Mouse (Mus musculus): ENCODE data around the gene Gm43552. TPM values are rescaled to one million over a fixed set of nuclear protein-coding genes. Genes with fewer than 3 reads are reported as not detected.

Gm43552 gene
- not detected in 2 replicates for polyA plus RNA-seq (2012; rRNA removed)
- not detected in 2 replicates for polyA plus RNA-seq (2014; fragmentation: Nextera tagmentation; extraction: Ambion mirVana)

DNA sequence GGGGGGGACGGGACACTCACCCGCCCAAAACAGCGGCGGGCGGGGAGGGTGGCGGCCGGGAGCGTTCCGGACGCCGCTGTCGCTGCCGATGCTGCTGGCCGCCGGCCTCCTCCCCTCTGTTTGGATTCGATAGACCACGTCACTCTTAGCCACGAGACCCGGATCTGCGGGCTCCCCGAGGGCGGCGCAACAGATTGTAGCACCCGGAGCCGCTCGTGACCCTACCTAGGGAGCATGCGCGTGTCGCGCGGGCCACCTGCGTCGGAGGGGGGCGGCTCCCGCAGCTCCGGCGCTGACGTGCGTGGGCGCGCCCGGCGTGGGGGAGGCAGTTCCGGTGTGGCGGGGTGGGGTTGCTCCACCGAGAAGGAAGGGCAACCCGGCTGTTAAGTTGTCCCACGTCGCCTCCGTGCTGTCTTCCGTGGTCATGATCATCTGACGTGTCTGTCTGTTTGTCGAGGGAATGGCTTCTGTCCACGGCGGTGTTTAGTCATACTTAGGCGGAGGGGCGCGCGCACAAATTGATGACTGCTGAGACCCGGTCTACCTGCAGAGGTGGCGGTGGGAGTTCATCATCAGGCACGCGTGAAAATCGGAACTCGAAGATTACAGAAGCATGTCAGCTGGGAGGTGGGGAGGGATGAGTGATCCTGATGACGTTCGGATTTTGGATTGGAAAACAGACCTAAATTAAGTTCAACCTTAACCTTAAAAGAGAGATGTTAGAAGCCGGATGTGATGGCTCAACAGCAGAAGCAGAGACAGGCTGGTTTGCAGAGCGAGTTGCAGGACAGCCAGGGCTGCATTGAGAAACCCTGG lies at the start of gene Gm43552:
Gene Gm43552, minus strand, starts transcription at position 118 of the 816 bp plus-strand sequence.
- Histone ChIP-seq H3K36me3 (replicated peaks; ENCODE audit: control insufficient read depth, insufficient read depth, low read depth) (no peaks in the 10 kb centered on the region), H3K4me3 (ENCODE audit: insufficient read depth in 1 of 2, low read depth in 2 of 2, low read length in 2 of 2) (peak within 1 kb of the TSS; percentile 80 to 90), H3K4me2 (ENCODE audit: low read depth) (peak within 1 kb of the TSS; percentile 82), H3K27me3 (ENCODE audit: control insufficient read depth, insufficient read depth, low read length) (no peaks in the 10 kb centered on the region), H3K27ac (peak within 1 kb of the TSS; percentile 51), H3K9me3 (ENCODE audit: control insufficient read depth, low read length) (no peaks in the 10 kb centered on the region), H3K4me1 (replicated peaks; ENCODE audit: control insufficient read depth in 2 of 2, insufficient read depth in 2 of 2, low read length in 1 of 2) (peaks cover 3 to 13% of the 10 kb centered on the region in 2 experiments; a peak in 2 of 4 replicates), H3K9ac (replicated peaks) (peak within 1 kb of the TSS; percentile 75)
- TF ChIP-seq CTCF (IDR thresholded peaks at IDR 0.05; ENCODE audit: low read depth) (no peak), EP300 (IDR thresholded peaks at IDR 0.05; ENCODE audit: low read depth) (no peak)
- ATAC-seq (ENCODE audit: insufficient read depth) (peak; percentile 95), DNase-seq (ENCODE audit: low read depth in 3 of 3, low spot score in 3 of 3) (peak; percentile 75 to 84 (median 79))
- WGBS (ENCODE audit: insufficient replicate concordance) = under 1% methylated on average over 60 of the region's 69 CpGs

- no peak for ATAC-seq (ENCODE audit: insufficient read depth)
- Histone ChIP-seq H3K9me3 (ENCODE audit: control insufficient read depth, low read length) (no peaks in the 10 kb centered on the region), H3K4me3 (ENCODE audit: insufficient read depth in 1 of 2, low read depth in 2 of 2, low read length in 2 of 2) (no peak overlapping the region), H3K4me1 (replicated peaks; ENCODE audit: control insufficient read depth in 2 of 2, insufficient read depth in 2 of 2, low read length in 1 of 2) (peaks cover 6 to 8% of the 10 kb centered on the region in 2 experiments; a peak in 3 of 4 replicates), H3K9ac (replicated peaks) (no peak overlapping the region), H3K27ac (no peak overlapping the region), H3K36me3 (replicated peaks; ENCODE audit: control insufficient read depth, insufficient read depth, low read depth) (no peaks in the 10 kb centered on the region; the same call in 1 of the 2 replicates), H3K27me3 (ENCODE audit: control insufficient read depth, insufficient read depth, low read length) (no peaks in the 10 kb centered on the region), H3K4me2 (ENCODE audit: low read depth) (no peak overlapping the region)
- WGBS (ENCODE audit: insufficient replicate concordance) = 79% methylated on average over 3 of the region's 3 CpGs
- TF ChIP-seq EP300 (IDR thresholded peaks at IDR 0.05; ENCODE audit: low read depth) = no peak
- no peak for TF ChIP-seq CTCF (IDR thresholded peaks at IDR 0.05; ENCODE audit: low read depth)
- no peak for DNase-seq (ENCODE audit: low read depth in 3 of 3, low spot score in 3 of 3)
Observed at GRCm38 (mm10) chr5:65541889-65542288, 49.3 kb upstream of the Gm43552 start.

GRCm38 (mm10) chr5:65539786-65540185 lies 47.2 kb upstream of the Gm43552 start:
- Histone ChIP-seq H3K9ac (replicated peaks) (no peak overlapping the region), H3K4me3 (ENCODE audit: insufficient read depth in 1 of 2, low read depth in 2 of 2, low read length in 2 of 2) (no peak overlapping the region), H3K36me3 (replicated peaks; ENCODE audit: control insufficient read depth, insufficient read depth, low read depth) (no peaks in the 10 kb centered on the region; the same call in 1 of the 2 replicates), H3K27me3 (ENCODE audit: control insufficient read depth, insufficient read depth, low read length) (no peaks in the 10 kb centered on the region), H3K27ac (no peak overlapping the region), H3K4me2 (ENCODE audit: low read depth) (peak overlapping the region; percentile 69), H3K4me1 (replicated peaks; ENCODE audit: control insufficient read depth in 2 of 2, insufficient read depth in 2 of 2, low read length in 1 of 2) (peaks cover 8% of the 10 kb centered on the region in 2 experiments; a peak in 3 of 4 replicates), H3K9me3 (ENCODE audit: control insufficient read depth, low read length) (no peaks in the 10 kb centered on the region)
- ATAC-seq (ENCODE audit: insufficient read depth) (no peak), DNase-seq (ENCODE audit: low read depth in 3 of 3, low spot score in 3 of 3) (no peak)
- TF ChIP-seq EP300 (IDR thresholded peaks at IDR 0.05; ENCODE audit: low read depth) = no peak
- no peak for TF ChIP-seq CTCF (IDR thresholded peaks at IDR 0.05; ENCODE audit: low read depth)
- 77% methylated on average over 3 of the region's 3 CpGs for WGBS (ENCODE audit: insufficient replicate concordance)

DNA sequence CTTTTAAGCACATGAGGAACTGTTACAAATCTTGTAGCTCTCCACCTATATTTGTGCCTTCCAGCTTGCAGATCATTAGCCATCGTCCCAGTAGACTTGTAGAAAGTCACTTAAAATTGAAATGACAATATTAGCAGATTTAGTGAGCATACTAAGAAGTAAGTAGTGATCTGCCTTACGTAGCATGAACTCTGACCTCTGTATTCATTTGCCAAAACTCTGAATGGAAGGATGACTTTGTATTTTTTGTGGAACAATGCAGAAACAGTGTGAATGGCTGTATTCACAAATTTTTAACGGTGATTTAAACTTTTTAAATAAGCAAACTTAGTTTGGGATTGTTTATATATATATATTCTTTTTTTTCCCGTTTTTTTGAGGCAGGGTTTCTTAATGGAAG lies 46.2 kb upstream of the Gm43552 start:
- Histone ChIP-seq H3K9me3 (ENCODE audit: control insufficient read depth, low read length) (no peaks in the 10 kb centered on the region), H3K36me3 (replicated peaks; ENCODE audit: control insufficient read depth, insufficient read depth, low read depth) (no peaks in the 10 kb centered on the region; the same call in 1 of the 2 replicates), H3K27me3 (ENCODE audit: control insufficient read depth, insufficient read depth, low read length) (no peaks in the 10 kb centered on the region), H3K9ac (replicated peaks) (peak overlapping the region; percentile 35; the same call in 1 of the 2 replicates), H3K27ac (no peak overlapping the region), H3K4me3 (ENCODE audit: insufficient read depth in 1 of 2, low read depth in 2 of 2, low read length in 2 of 2) (peak overlapping the region; percentile 41 to 95; a peak in 3 of 4 replicates), H3K4me1 (replicated peaks; ENCODE audit: control insufficient read depth in 2 of 2, insufficient read depth in 2 of 2, low read length in 1 of 2) (peaks cover 8% of the 10 kb centered on the region in 2 experiments; a peak in 3 of 4 replicates), H3K4me2 (ENCODE audit: low read depth) (peak overlapping the region; percentile 69)
- DNase-seq (ENCODE audit: low read depth in 3 of 3, low spot score in 3 of 3) (no peak), ATAC-seq (ENCODE audit: insufficient read depth) (no peak)
- no peak for TF ChIP-seq EP300 (IDR thresholded peaks at IDR 0.05; ENCODE audit: low read depth)
- TF ChIP-seq CTCF (IDR thresholded peaks at IDR 0.05; ENCODE audit: low read depth) = no peak
- 33% methylated on average over 4 of the region's 4 CpGs for WGBS (ENCODE audit: insufficient replicate concordance)

DNA sequence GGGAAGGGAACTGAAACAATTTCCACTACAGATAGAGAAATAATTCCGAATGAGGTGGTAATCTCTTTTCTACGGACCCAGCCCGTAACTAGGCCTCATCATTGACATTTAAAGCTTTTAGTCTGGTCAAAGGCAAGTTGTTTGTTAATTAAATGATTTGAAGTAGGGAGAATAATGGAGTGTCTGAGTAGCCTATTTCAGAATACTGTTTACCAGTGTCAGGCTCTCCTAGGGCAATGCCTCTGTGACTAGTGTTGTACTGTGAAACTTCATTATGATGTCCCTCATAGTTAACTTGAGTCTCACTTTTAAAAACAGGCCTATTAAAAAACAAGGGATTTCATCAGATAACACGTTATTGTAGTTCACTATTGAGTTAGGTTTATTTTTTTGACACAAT lies 45.5 kb upstream of the Gm43552 start:
- Histone ChIP-seq H3K4me1 (replicated peaks; ENCODE audit: control insufficient read depth in 2 of 2, insufficient read depth in 2 of 2, low read length in 1 of 2) (peaks cover 6 to 8% of the 10 kb centered on the region in 2 experiments; a peak in 3 of 4 replicates), H3K9me3 (ENCODE audit: control insufficient read depth, low read length) (no peaks in the 10 kb centered on the region), H3K27ac (peak overlapping the region; percentile 90), H3K9ac (replicated peaks) (peak overlapping the region; percentile 97), H3K27me3 (ENCODE audit: control insufficient read depth, insufficient read depth, low read length) (no peaks in the 10 kb centered on the region), H3K4me3 (ENCODE audit: insufficient read depth in 1 of 2, low read depth in 2 of 2, low read length in 2 of 2) (peak overlapping the region; percentile 94 to 95), H3K36me3 (replicated peaks; ENCODE audit: control insufficient read depth, insufficient read depth, low read depth) (no peaks in the 10 kb centered on the region; the same call in 1 of the 2 replicates), H3K4me2 (ENCODE audit: low read depth) (peak overlapping the region; percentile 80)
- TF ChIP-seq EP300 (IDR thresholded peaks at IDR 0.05; ENCODE audit: low read depth) (no peak), CTCF (IDR thresholded peaks at IDR 0.05; ENCODE audit: low read depth) (no peak)
- under 1% methylated on average over 4 of the region's 4 CpGs for WGBS (ENCODE audit: insufficient replicate concordance)
- ATAC-seq (ENCODE audit: insufficient read depth) (no peak), DNase-seq (ENCODE audit: low read depth in 3 of 3, low spot score in 3 of 3) (no peak)
